Mouse (Mus musculus) inflammation-experienced regulatory T-cells, adult 6 months (primary cell): ENCODE measurements around the gene Syn1. TPM values are rescaled to one million over a fixed set of nuclear protein-coding genes. Genes with fewer than 3 reads are reported as not detected.

Experiments used
- ATAC-seq: one replicate; pipeline ENCODE4 v1.8.0; 2017
- polyA plus RNA-seq, 3 experiments: library from polyadenylated mRNA; unstranded; fragments of 100-300 nt; shearing (Covaris generic); gene quantifications; one replicate each; pipeline ENCODE4 v1.2.1; 2017

The Syn1 gene
- polyA plus RNA-seq, 3 experiments from 2014 or later = not detected

GRCm38 (mm10) chrX:20862105-20863065, 58.4 kb downstream of the Syn1 start:
- ATAC-seq = no peak

GRCm38 (mm10) chrX:20861453-20862104, 59.2 kb downstream of the Syn1 start:
- no peak for ATAC-seq

- ATAC-seq = no peak
Observed at GRCm38 (mm10) chrX:20853794-20854193, 67.0 kb downstream of the Syn1 start.

- ATAC-seq = peak; percentile 99
Observed at GRCm38 (mm10) chrX:20848256-20848984, 72.4 kb downstream of the Syn1 start.

GRCm38 (mm10) chrX:20847816-20848215, 73.0 kb downstream of the Syn1 start:
- no peak for ATAC-seq

GRCm38 (mm10) chrX:20847232-20847631, 73.6 kb downstream of the Syn1 start:
- no peak for ATAC-seq

- ATAC-seq = no peak
Observed at GRCm38 (mm10) chrX:20828934-20829333, 91.9 kb downstream of the Syn1 start.

- peak; percentile 44 for ATAC-seq
Observed at GRCm38 (mm10) chrX:20819708-20820426, 100.9 kb downstream of the Syn1 start.

- ATAC-seq = peak; percentile 82
Observed at GRCm38 (mm10) chrX:20819204-20819628, 101.6 kb downstream of the Syn1 start.

GRCm38 (mm10) chrX:20816974-20817373, 103.8 kb downstream of the Syn1 start:
- peak; percentile 78 for ATAC-seq

Other genes starting within 250 kb of the Syn1 start
- gene Cdk16, start 233.1 kb downstream of the Syn1 start, polyA plus RNA-seq = 10 to 100 TPM in 2 of 3 experiments, 1 to 10 TPM in 1; 5.6 to 14.2 (median 13.1) TPM
- gene Usp11, start 217.1 kb downstream of the Syn1 start, polyA plus RNA-seq = 10 to 100 TPM in 2 of 3 experiments, 1 to 10 TPM in 1; 6.5 to 21.8 (median 12.9) TPM
- gene Araf, start 123.2 kb downstream of the Syn1 start, polyA plus RNA-seq = 100 to 1,000 TPM in 2 of 3 experiments, 10 to 100 TPM in 1; 99.1 to 180 (median 137) TPM
- not detected for gene Timp1, start 50.8 kb downstream of the Syn1 start, polyA plus RNA-seq
- gene Cfp, start 10.6 kb upstream of the Syn1 start, polyA plus RNA-seq = 1 to 10 TPM; 4.7 to 6.6 (median 6.3) TPM
- 1 to 10 TPM; 3.2 to 6.3 (median 3.4) TPM for gene Elk1, start 29.6 kb upstream of the Syn1 start, polyA plus RNA-seq
- 10 to 100 TPM; 34.8 to 45.2 (median 42.1) TPM for gene Uxt, start 41.0 kb upstream of the Syn1 start, polyA plus RNA-seq
- gene Zfp182, start 141.3 kb upstream of the Syn1 start, polyA plus RNA-seq = 10 to 100 TPM; 17.9 to 20.9 (median 20.3) TPM
- not detected for gene Spaca5, start 147.4 kb upstream of the Syn1 start, polyA plus RNA-seq
- 1 to 10 TPM; 2.8 to 4.5 (median 3.4) TPM for gene Zfp300, start 168.5 kb upstream of the Syn1 start, polyA plus RNA-seq
- not detected for gene Ssxa1, start 194.8 kb upstream of the Syn1 start, polyA plus RNA-seq